Mouse (Mus musculus): ENCODE measurements around the gene Psph.

DNA sequence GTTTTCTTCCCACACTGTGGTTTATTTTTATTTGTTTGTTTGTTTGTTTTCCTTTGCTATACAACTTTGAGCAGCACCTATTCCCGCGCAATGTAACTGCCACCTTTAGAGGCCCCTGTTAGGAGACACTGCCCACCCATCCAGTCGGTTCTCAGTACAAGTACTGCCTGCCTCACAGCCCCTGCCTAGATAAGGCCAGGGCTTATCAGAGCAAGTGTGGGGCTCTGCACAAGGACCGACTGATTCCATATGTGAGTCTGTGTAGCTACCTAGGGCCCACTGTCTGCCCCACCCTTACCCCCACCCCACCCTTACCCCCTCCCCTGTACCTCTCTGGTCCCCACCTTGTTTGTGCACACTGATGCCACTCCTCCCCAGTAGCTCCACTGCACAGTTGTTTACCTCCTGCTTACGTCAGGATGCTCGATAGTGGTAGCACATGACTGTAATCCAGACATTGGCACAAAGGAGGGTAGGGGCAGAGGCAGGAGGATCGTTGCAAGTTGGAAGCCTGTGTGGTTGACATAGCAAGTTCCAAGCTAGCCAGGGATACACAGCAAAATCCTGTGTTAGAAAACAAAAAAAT is 44.3 kb downstream of the Psph start:
- TF ChIP-seq CTCF (IDR thresholded peaks at IDR 0.05; ENCODE audit: extremely low read depth, insufficient read depth, low read length) (no peak), POLR2A (IDR thresholded peaks at IDR 0.05; ENCODE audit: extremely low read depth, insufficient read depth, low read length) (no peak)
